Mouse (Mus musculus) intestine, embryonic 14.5 days (tissue): ENCODE measurements around the gene Cgref1. TPM values are rescaled to one million over a fixed set of nuclear protein-coding genes. Genes with fewer than 3 reads are reported as not detected.

Experiments used
- ATAC-seq: fragments of 200-750 bp; cut with Nextera tagmentation; replicated peaks from 2 replicates; pipeline ENCODE4 v1.8.0; 2017; ENCODE audit warnings: low read depth, moderate number of reproducible peaks, moderate TSS enrichment, moderate library complexity; ENCODE audit not compliant: low FRiP score, low TSS enrichment
- DNase-seq: peaks from one replicate; pipeline ENCODE4 v3.0.0-alpha.2; 2018; ENCODE audit warnings: low spot score
- H3K27ac ChIP-seq: fragments of 300-500 bp; sonication (generic); 2 replicates; pipeline ENCODE4 v1.5.1; 2014; ENCODE audit warnings: low read depth, mild to moderate bottlenecking, control low read depth
- H3K27me3 ChIP-seq: fragments of 300-500 bp; sonication (generic); replicated peaks from 2 replicates; pipeline ENCODE4 v1.6.1; 2014; ENCODE audit warnings: low read length, control low read depth; ENCODE audit not compliant: control insufficient read depth, insufficient read depth
- H3K36me3 ChIP-seq: fragments of 300-500 bp; sonication (generic); 2 replicates; pipeline ENCODE4 v1.6.1; 2014; ENCODE audit warnings: low read length, control low read depth; ENCODE audit not compliant: control insufficient read depth, insufficient read depth
- H3K4me1 ChIP-seq: fragments of 300-500 bp; sonication (generic); replicated peaks from 2 replicates; pipeline ENCODE4 v1.6.1; 2014; ENCODE audit warnings: low read length, control low read depth, mixed read lengths; ENCODE audit not compliant: control insufficient read depth, insufficient read depth
- H3K4me2 ChIP-seq: fragments of 300-500 bp; sonication (generic); 2 replicates; pipeline ENCODE4 v1.6.1; 2014; ENCODE audit warnings: low read length
- H3K4me3 ChIP-seq: fragments of 300-500 bp; sonication (generic); 2 replicates; pipeline ENCODE4 v1.5.1; 2014; ENCODE audit warnings: low read depth, low read length, control low read depth, mixed read lengths
- H3K9ac ChIP-seq: fragments of 300-500 bp; sonication (generic); 2 replicates; pipeline ENCODE4 v1.6.1; 2014; ENCODE audit warnings: mild to moderate bottlenecking, low read length
- H3K9me3 ChIP-seq: fragments of 300-500 bp; sonication (generic); 2 replicates; pipeline ENCODE4 v1.6.1; 2016; ENCODE audit warnings: low read length, control low read depth; ENCODE audit not compliant: control insufficient read depth
- WGBS: fragments of 180-500 bp; shearing (Covaris S2); extraction: QIAGEN DNeasy Blood & Tissue Kit; methylation state at CpG from one replicate; pipeline ENCODE4 v1.1.7; 2014; 5-methylcytosine and 5-hydroxymethylcytosine counted together
- polyA plus RNA-seq: library from polyadenylated mRNA; unstranded; fragments of >200 nt; fragmentation: Nextera tagmentation; extraction: Ambion mirVana; gene quantifications from 2 replicates; pipeline ENCODE4 v1.2.1, GENCODE M21; 2014

Gene Cgref1
- polyA plus RNA-seq, 1 experiment from 2014 or later, result 14.2 TPM

GRCm38 (mm10) chr5:30924614-30925013 is 20.8 kb downstream of the Cgref1 start:
- 77% methylated on average over 8 of the region's 8 CpGs for WGBS
- H3K9me3 ChIP-seq, result no peaks in the 10 kb centered on the region

GRCm38 (mm10) chr5:30923119-30923518 is 22.3 kb downstream of the Cgref1 start:
- no peak overlapping the region for H3K4me3 ChIP-seq
- no peaks in the 10 kb centered on the region for H3K9me3 ChIP-seq
- WGBS, result 81% methylated on average over 6 of the region's 6 CpGs
- H3K4me1 ChIP-seq, result peaks cover 20% of the 10 kb centered on the region
- DNase-seq, result no peak
- no peaks in the 10 kb centered on the region for H3K27me3 ChIP-seq
- H3K4me2 ChIP-seq, result no peak overlapping the region
- no peak overlapping the region for H3K9ac ChIP-seq
- H3K27ac ChIP-seq, result no peak overlapping the region
- ATAC-seq, result no peak
- H3K36me3 ChIP-seq, result peaks cover 33% of the 10 kb centered on the region

More at GRCm38 (mm10) chr5:30924614-30925013, 20.8 kb downstream of the Cgref1 start:
- ATAC-seq (no peak), DNase-seq (no peak)
- H3K36me3 ChIP-seq, result peaks cover 18% of the 10 kb centered on the region
- no peak overlapping the region for H3K9ac ChIP-seq
- no peak overlapping the region for H3K4me3 ChIP-seq
- no peak overlapping the region for H3K27ac ChIP-seq
- H3K27me3 ChIP-seq, result no peaks in the 10 kb centered on the region
- H3K4me2 ChIP-seq, result no peak overlapping the region
- peaks cover 19% of the 10 kb centered on the region for H3K4me1 ChIP-seq

GRCm38 (mm10) chr5:30922581-30923041 is 22.8 kb downstream of the Cgref1 start:
- no peaks in the 10 kb centered on the region for H3K9me3 ChIP-seq
- 59% methylated on average over 10 of the region's 10 CpGs for WGBS
- H3K4me1 ChIP-seq, result peaks cover 20% of the 10 kb centered on the region
- peak overlapping the region; percentile 51 for H3K9ac ChIP-seq
- ATAC-seq, result no peak
- H3K27me3 ChIP-seq, result no peaks in the 10 kb centered on the region
- peaks cover 38% of the 10 kb centered on the region for H3K36me3 ChIP-seq
- 0 out of 2 replicates have a peak overlapping the region, but pooled peaks have one; percentile 73 for H3K27ac ChIP-seq
- peak overlapping the region; percentile 47 for H3K4me3 ChIP-seq
- DNase-seq, result peak; percentile 49
- H3K4me2 ChIP-seq, result peak overlapping the region; percentile 71

- H3K4me1 ChIP-seq, result peaks cover 21% of the 10 kb centered on the region
- WGBS, result 2% methylated on average over 40 of the region's 40 CpGs
- H3K9me3 ChIP-seq, result no peaks in the 10 kb centered on the region
- H3K9ac ChIP-seq, result peak within 1 kb of the TSS; percentile 51
- DNase-seq, result peak; percentile 98
- ATAC-seq, result peak; percentile 86
- H3K27ac ChIP-seq, result peak within 1 kb of the TSS; percentile 73
- H3K4me3 ChIP-seq, result peak within 1 kb of the TSS; percentile 47
- peak within 1 kb of the TSS; percentile 71 for H3K4me2 ChIP-seq
- H3K36me3 ChIP-seq, result peaks cover 47% of the 10 kb centered on the region
- H3K27me3 ChIP-seq, result no peaks in the 10 kb centered on the region
Measured at GRCm38 (mm10) chr5:30921256-30922033, 23.9 kb downstream of the Cgref1 start, which contains the start of gene Khk. Khk (plus strand) TSS chr5:30921431.

GRCm38 (mm10) chr5:30920621-30921020 is 24.8 kb downstream of the Cgref1 start:
- peaks cover 26% of the 10 kb centered on the region for H3K4me1 ChIP-seq
- WGBS, result 64% methylated on average over 19 of the region's 19 CpGs
- 0 out of 2 replicates have a peak overlapping the region, but pooled peaks have one; percentile 73 for H3K27ac ChIP-seq
- no peak overlapping the region for H3K9ac ChIP-seq
- no peak for ATAC-seq
- H3K4me2 ChIP-seq, result peak overlapping the region; percentile 71
- no peak overlapping the region for H3K4me3 ChIP-seq
- no peaks in the 10 kb centered on the region for H3K27me3 ChIP-seq
- no peaks in the 10 kb centered on the region for H3K9me3 ChIP-seq
- H3K36me3 ChIP-seq, result peaks cover 47% of the 10 kb centered on the region
- peak; percentile 59 for DNase-seq

GRCm38 (mm10) chr5:30919831-30920614 is 25.4 kb downstream of the Cgref1 start:
- Histone ChIP-seq H3K27ac (no peak overlapping the region), H3K4me3 (no peak overlapping the region)
- 71% methylated on average over 11 of the region's 11 CpGs for WGBS

GRCm38 (mm10) chr5:30918691-30919090 is 26.7 kb downstream of the Cgref1 start:
- no peak overlapping the region for H3K9ac ChIP-seq
- WGBS, result 84% methylated on average over 8 of the region's 8 CpGs
- H3K4me1 ChIP-seq, result peaks cover 29% of the 10 kb centered on the region

More at GRCm38 (mm10) chr5:30919831-30920614, 25.4 kb downstream of the Cgref1 start:
- no peak for ATAC-seq
- peaks cover 44% of the 10 kb centered on the region for H3K36me3 ChIP-seq
- no peak for DNase-seq
- H3K4me2 ChIP-seq, result peak overlapping the region; percentile 71; the same call in 1 of the 2 replicates
- H3K4me1 ChIP-seq, result peaks cover 29% of the 10 kb centered on the region
- H3K27me3 ChIP-seq, result no peaks in the 10 kb centered on the region
- H3K9me3 ChIP-seq, result no peaks in the 10 kb centered on the region
- H3K9ac ChIP-seq, result no peak overlapping the region

GRCm38 (mm10) chr5:30917891-30918670 is 27.3 kb downstream of the Cgref1 start:
- H3K27me3 ChIP-seq, result no peaks in the 10 kb centered on the region
- H3K4me3 ChIP-seq, result no peak overlapping the region
- no peaks in the 10 kb centered on the region for H3K9me3 ChIP-seq
- peaks cover 44% of the 10 kb centered on the region for H3K36me3 ChIP-seq
- ATAC-seq (no peak), DNase-seq (no peak)
- no peak overlapping the region for H3K4me2 ChIP-seq
- no peak overlapping the region for H3K9ac ChIP-seq
- no peak overlapping the region for H3K27ac ChIP-seq
- 89% methylated on average over 31 of the region's 31 CpGs for WGBS
- peaks cover 29% of the 10 kb centered on the region for H3K4me1 ChIP-seq

More at GRCm38 (mm10) chr5:30918691-30919090, 26.7 kb downstream of the Cgref1 start:
- no peak overlapping the region for H3K4me3 ChIP-seq
- no peak overlapping the region for H3K4me2 ChIP-seq
- peaks cover 44% of the 10 kb centered on the region for H3K36me3 ChIP-seq
- no peaks in the 10 kb centered on the region for H3K9me3 ChIP-seq
- ATAC-seq, result no peak
- DNase-seq, result no peak
- no peak overlapping the region for H3K27ac ChIP-seq
- no peaks in the 10 kb centered on the region for H3K27me3 ChIP-seq
